Mouse (Mus musculus) ES-Bruce4 (cell line): ENCODE data around the gene Tnfsf10. TPM values are rescaled to one million over a fixed set of nuclear protein-coding genes. Genes with fewer than 3 reads are reported as not detected.
A peak's percentile ranks its signal among the peaks of the same experiment; 100 is the strongest.

Experiments used
- H3K27ac ChIP-seq: 2 replicates; pipeline ENCODE4 v1.5.1; 2012; ENCODE audit warnings: low read length, inconsistent platforms; ENCODE audit not compliant: insufficient read depth
- H3K27me3 ChIP-seq: 2 replicates; pipeline ENCODE4 v1.6.1; 2012; ENCODE audit warnings: mild to moderate bottlenecking, low read length, inconsistent platforms; ENCODE audit not compliant: control insufficient read depth, poor library complexity, insufficient read depth, severe bottlenecking
- H3K36me3 ChIP-seq: 2 replicates; pipeline ENCODE4 v1.6.1; 2012; ENCODE audit warnings: inconsistent platforms, mild to moderate bottlenecking, low read length, moderate library complexity; ENCODE audit not compliant: control insufficient read depth, poor library complexity, insufficient read depth, severe bottlenecking
- H3K4me1 ChIP-seq: one replicate; pipeline ENCODE4 v1.8.1; 2011; ENCODE audit warnings: low read length; ENCODE audit not compliant: control insufficient read depth, insufficient read depth
- H3K4me3 ChIP-seq: 2 replicates; pipeline ENCODE4 v1.5.1; 2011; ENCODE audit warnings: low read depth, mild to moderate bottlenecking, low read length
- H3K9ac ChIP-seq: 2 replicates; pipeline ENCODE4 v1.6.1; 2012; ENCODE audit warnings: low read depth, mild to moderate bottlenecking, inconsistent platforms; ENCODE audit not compliant: poor library complexity, severe bottlenecking
- H3K9me3 ChIP-seq: replicated peaks from 2 replicates; pipeline ENCODE4 v1.6.1; 2012; ENCODE audit warnings: mild to moderate bottlenecking, low read length, inconsistent platforms; ENCODE audit not compliant: control insufficient read depth, poor library complexity, insufficient read depth, severe bottlenecking
- CTCF ChIP-seq: IDR thresholded peaks from one replicate; pipeline ENCODE4 v1.8.1; 2011; ENCODE audit warnings: low read depth, low read length
- EP300 ChIP-seq: IDR thresholded peaks from 2 replicates; pipeline ENCODE4 v1.6.1; 2011; ENCODE audit warnings: low read depth, low read length; ENCODE audit not compliant: insufficient read depth
- POLR2A ChIP-seq: IDR thresholded peaks from one replicate; pipeline ENCODE4 v1.8.1; 2011; ENCODE audit warnings: low read length; ENCODE audit not compliant: insufficient read depth
- polyA plus RNA-seq: library from polyadenylated mRNA; stranded (reverse); fragments of >200 nt; gene quantifications from 2 replicates; pipeline ENCODE4 v1.2.4, GENCODE M21; 2011; ENCODE audit warnings: low read depth; ENCODE audit not compliant: missing spikeins, insufficient read depth, insufficient read length

Tnfsf10 gene
- polyA plus RNA-seq, 1 experiment: not detected

GRCm38 (mm10) chr3:27371276-27371621 lies 54.4 kb downstream of the Tnfsf10 start, which contains the start of gene Ghsr:
Gene Ghsr, plus strand, starts transcription at chr3:27371351.
- Histone ChIP-seq H3K36me3 (no peaks in the 10 kb centered on the region), H3K4me1 (no peaks in the 10 kb centered on the region), H3K4me3 (peak within 1 kb of the TSS; percentile 45), H3K9ac (no peak within 1 kb of the TSS), H3K27me3 (peaks cover 5% of the 10 kb centered on the region), H3K9me3 (no peaks in the 10 kb centered on the region), H3K27ac (no peak within 1 kb of the TSS)
- no peak for TF ChIP-seq POLR2A
- TF ChIP-seq CTCF: no peak
- no peak for TF ChIP-seq EP300

GRCm38 (mm10) chr3:27371725-27372650 lies 55.2 kb downstream of the Tnfsf10 start:
- H3K9ac ChIP-seq: no peak overlapping the region
- no peaks in the 10 kb centered on the region for H3K4me1 ChIP-seq

GRCm38 (mm10) chr3:27374396-27374795 lies 57.6 kb downstream of the Tnfsf10 start:
- H3K27ac ChIP-seq: no peak overlapping the region
- H3K36me3 ChIP-seq: no peaks in the 10 kb centered on the region
- TF ChIP-seq EP300: no peak
- TF ChIP-seq CTCF: no peak
- TF ChIP-seq POLR2A: no peak
- H3K9ac ChIP-seq: no peak overlapping the region
- H3K9me3 ChIP-seq: no peaks in the 10 kb centered on the region
- no peak overlapping the region for H3K4me3 ChIP-seq
- H3K27me3 ChIP-seq: peaks cover 5% of the 10 kb centered on the region
- no peaks in the 10 kb centered on the region for H3K4me1 ChIP-seq

More at GRCm38 (mm10) chr3:27371725-27372650, 55.2 kb downstream of the Tnfsf10 start:
- TF ChIP-seq POLR2A: no peak
- no peak for TF ChIP-seq EP300
- no peak for TF ChIP-seq CTCF
- Histone ChIP-seq H3K27ac (no peak overlapping the region), H3K36me3 (no peaks in the 10 kb centered on the region), H3K27me3 (peaks cover 5% of the 10 kb centered on the region), H3K4me3 (peak overlapping the region; percentile 45), H3K9me3 (no peaks in the 10 kb centered on the region)

- no peak for TF ChIP-seq EP300
- no peak for TF ChIP-seq CTCF
- TF ChIP-seq POLR2A: no peak
- H3K27me3 ChIP-seq: peaks cover 2% of the 10 kb centered on the region; the same call in 1 of the 2 replicates
- H3K4me3 ChIP-seq: no peak overlapping the region
- H3K9me3 ChIP-seq: no peaks in the 10 kb centered on the region
- H3K9ac ChIP-seq: no peak overlapping the region
- H3K4me1 ChIP-seq: no peaks in the 10 kb centered on the region
- no peak overlapping the region for H3K27ac ChIP-seq
- H3K36me3 ChIP-seq: no peaks in the 10 kb centered on the region
Measured at GRCm38 (mm10) chr3:27377935-27378334, 61.1 kb downstream of the Tnfsf10 start.

- no peaks in the 10 kb centered on the region for H3K4me1 ChIP-seq
- no peak overlapping the region for H3K27ac ChIP-seq
- H3K9ac ChIP-seq: no peak overlapping the region
- H3K27me3 ChIP-seq: no peaks in the 10 kb centered on the region
- no peak overlapping the region for H3K4me3 ChIP-seq
- H3K36me3 ChIP-seq: no peaks in the 10 kb centered on the region
- TF ChIP-seq EP300 (no peak), CTCF (no peak), POLR2A (no peak)
- no peaks in the 10 kb centered on the region for H3K9me3 ChIP-seq
Measured at GRCm38 (mm10) chr3:27384836-27385235, 68.0 kb downstream of the Tnfsf10 start.

- Histone ChIP-seq H3K4me1 (no peaks in the 10 kb centered on the region), H3K9ac (no peak overlapping the region), H3K27me3 (no peaks in the 10 kb centered on the region), H3K4me3 (no peak overlapping the region), H3K27ac (no peak overlapping the region), H3K9me3 (no peaks in the 10 kb centered on the region), H3K36me3 (no peaks in the 10 kb centered on the region)
- TF ChIP-seq CTCF (no peak), POLR2A (no peak), EP300 (no peak)
Measured at GRCm38 (mm10) chr3:27389923-27390322, 73.1 kb downstream of the Tnfsf10 start.

Other genes with a start within 250 kb of the Tnfsf10 start
- 238 and 248 TPM in 2 replicates for gene Ect2, start 163.2 kb upstream of the Tnfsf10 start, polyA plus RNA-seq
- 12.2 and 12.9 TPM in 2 replicates for gene Nceh1, start 134.1 kb upstream of the Tnfsf10 start, polyA plus RNA-seq
- not detected in 2 replicates for gene Ghsr, start 54.3 kb downstream of the Tnfsf10 start, polyA plus RNA-seq